Mouse (Mus musculus) liver, embryonic 14.5 days (tissue): ENCODE results near the gene Cdkl4.

ENCODE experiments used
- CTCF ChIP-seq: IDR thresholded peaks from 2 replicates; pipeline ENCODE4 v1.5.1; 2016; ENCODE audit warnings: antibody characterized with exemption, low read depth, control low read depth
- EP300 ChIP-seq: IDR thresholded peaks from 2 replicates; pipeline ENCODE4 v1.6.1; 2016; ENCODE audit warnings: antibody characterized with exemption, low read depth

DNA sequence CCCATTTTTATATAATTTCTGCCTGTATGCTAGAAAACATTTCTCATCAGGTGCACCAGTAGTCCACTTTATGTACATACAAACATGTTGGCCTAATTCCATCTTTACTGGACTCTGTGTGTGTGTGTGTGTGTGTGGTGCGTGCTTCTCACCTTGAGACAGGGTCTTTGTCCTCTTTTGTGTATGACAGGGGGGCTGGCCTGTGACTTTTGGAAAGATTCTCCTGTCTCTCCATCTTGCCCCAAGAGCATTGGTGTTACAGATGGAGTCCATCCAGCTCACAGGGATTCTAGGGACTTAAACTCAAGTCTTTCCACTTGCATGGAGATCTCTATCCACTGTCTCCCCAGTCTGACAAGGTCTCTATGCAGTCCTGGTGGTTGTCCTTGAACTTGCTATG, 428 bp upstream of the Cdkl4 start:
- TF ChIP-seq CTCF = no peak
- no peak for TF ChIP-seq EP300
